Mouse (Mus musculus) neural tube, embryonic 11.5 days (tissue): ENCODE results near the gene Iyd. TPM values are rescaled to one million over a fixed set of nuclear protein-coding genes. Genes with fewer than 3 reads are reported as not detected.

Source experiments
- ATAC-seq: fragments of 200-750 bp; cut with Nextera tagmentation; 2 replicates; pipeline ENCODE4 v1.8.0; 2017; ENCODE audit warnings: moderate number of reproducible peaks, mild to moderate bottlenecking, moderate TSS enrichment, moderate library complexity; ENCODE audit not compliant: insufficient read depth, low FRiP score, low TSS enrichment
- DNase-seq: peaks from one replicate; pipeline ENCODE4 v3.0.0-alpha.2; 2015; ENCODE audit warnings: low spot score
- H3K27ac ChIP-seq: fragments of 300-500 bp; sonication (generic); 2 replicates; pipeline ENCODE4 v1.5.1; 2014; ENCODE audit warnings: low read depth, mild to moderate bottlenecking, low read length
- H3K27me3 ChIP-seq: fragments of 300-500 bp; sonication (generic); 2 replicates; pipeline ENCODE4 v1.6.1; 2014; ENCODE audit warnings: mild to moderate bottlenecking, low read length, mixed read lengths; ENCODE audit not compliant: control insufficient read depth, insufficient read depth
- H3K36me3 ChIP-seq: fragments of 300-500 bp; sonication (generic); 2 replicates; pipeline ENCODE4 v1.6.1; 2014; ENCODE audit warnings: mild to moderate bottlenecking, low read length, moderate library complexity, mixed read lengths; ENCODE audit not compliant: control insufficient read depth, insufficient read depth
- H3K4me1 ChIP-seq: fragments of 300-500 bp; sonication (generic); 2 replicates; pipeline ENCODE4 v1.6.1; 2014; ENCODE audit warnings: low read length, mixed read lengths; ENCODE audit not compliant: control insufficient read depth, insufficient read depth
- H3K4me2 ChIP-seq: fragments of 300-500 bp; sonication (generic); 2 replicates; pipeline ENCODE4 v1.6.1; 2014; ENCODE audit warnings: low read depth, mild to moderate bottlenecking, moderate library complexity
- H3K4me3 ChIP-seq: fragments of 300-500 bp; sonication (generic); 2 replicates; pipeline ENCODE4 v1.5.1; 2014; ENCODE audit warnings: low read depth, low read length
- H3K9ac ChIP-seq: fragments of 300-500 bp; sonication (generic); 2 replicates; pipeline ENCODE4 v1.6.1; 2014; ENCODE audit warnings: mild to moderate bottlenecking, low read length
- H3K9me3 ChIP-seq: fragments of 300-500 bp; sonication (generic); 2 replicates; pipeline ENCODE4 v1.6.1; 2016; ENCODE audit warnings: low read length; ENCODE audit not compliant: control insufficient read depth
- WGBS: fragments of 180-500 bp; shearing (Covaris S2); extraction: QIAGEN DNeasy Blood & Tissue Kit; methylation state at CpG from one replicate; pipeline ENCODE4 v1.1.7; 2014; 5-methylcytosine and 5-hydroxymethylcytosine counted together
- polyA plus RNA-seq: library from polyadenylated mRNA; unstranded; fragments of >200 nt; fragmentation: Nextera tagmentation; extraction: Ambion mirVana; gene quantifications from 2 replicates; pipeline ENCODE4 v1.2.1, GENCODE M21; 2014

Gene Iyd
- polyA plus RNA-seq, 1 experiment from 2014 or later = not detected

GRCm38 (mm10) chr10:3511401-3511800, 28.6 kb upstream of the Iyd start:
- no peak for ATAC-seq
- Histone ChIP-seq H3K4me3 (no peak overlapping the region), H3K9me3 (no peaks in the 10 kb centered on the region; the same call in 1 of the 2 replicates), H3K9ac (no peak overlapping the region), H3K4me2 (no peak overlapping the region), H3K27me3 (no peaks in the 10 kb centered on the region), H3K27ac (no peak overlapping the region), H3K36me3 (no peaks in the 10 kb centered on the region), H3K4me1 (no peaks in the 10 kb centered on the region)
- WGBS = 60% methylated on average over 3 of the region's 3 CpGs
- no peak for DNase-seq

DNA sequence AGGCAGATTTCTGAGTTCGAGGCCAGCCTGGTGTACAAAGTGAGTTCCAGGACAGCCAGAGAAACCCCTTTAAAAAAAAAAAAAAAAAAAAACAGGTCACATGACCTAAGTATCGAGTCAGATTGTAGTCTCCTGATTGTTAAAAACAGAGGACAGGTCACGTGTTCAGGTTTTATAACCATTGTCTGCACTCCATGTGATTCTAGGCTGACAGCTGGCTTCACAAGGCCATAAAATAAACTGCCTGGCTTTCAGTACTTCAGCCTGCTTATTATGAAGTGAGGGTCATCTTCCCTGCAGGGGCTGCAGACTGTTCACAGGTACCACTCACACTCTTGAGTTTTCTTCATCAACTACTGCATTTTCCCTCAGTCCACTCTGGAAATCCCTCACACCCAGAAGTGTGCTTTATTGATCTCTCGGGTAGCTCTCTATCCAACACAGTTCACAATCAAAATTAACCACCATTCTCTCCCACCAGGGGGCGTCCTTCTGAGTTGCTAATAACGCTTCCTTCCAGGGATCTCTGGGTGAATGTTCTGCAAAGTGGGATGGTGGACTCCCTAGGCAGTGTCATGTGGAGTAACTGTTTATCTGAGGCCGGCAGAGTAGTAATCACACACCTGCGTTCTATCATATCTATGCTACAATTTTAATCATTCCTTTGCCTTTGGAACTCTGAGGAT, 27.3 kb upstream of the Iyd start:
- Histone ChIP-seq H3K27me3 (no peaks in the 10 kb centered on the region), H3K4me1 (no peaks in the 10 kb centered on the region), H3K4me2 (no peak overlapping the region), H3K36me3 (no peaks in the 10 kb centered on the region), H3K4me3 (no peak overlapping the region), H3K9me3 (no peaks in the 10 kb centered on the region; the same call in 1 of the 2 replicates), H3K9ac (no peak overlapping the region), H3K27ac (no peak overlapping the region)
- ATAC-seq = no peak
- 76% methylated on average over 8 of the region's 8 CpGs for WGBS
- DNase-seq = no peak

GRCm38 (mm10) chr10:3513947-3514346, 26.1 kb upstream of the Iyd start:
- Histone ChIP-seq H3K4me3 (no peak overlapping the region), H3K9me3 (no peaks in the 10 kb centered on the region; the same call in 1 of the 2 replicates), H3K27me3 (no peaks in the 10 kb centered on the region), H3K9ac (no peak overlapping the region), H3K4me2 (no peak overlapping the region), H3K27ac (no peak overlapping the region), H3K4me1 (no peaks in the 10 kb centered on the region), H3K36me3 (no peaks in the 10 kb centered on the region)
- ATAC-seq (no peak), DNase-seq (no peak)
- WGBS = 76% methylated on average over 6 of the region's 6 CpGs

DNA sequence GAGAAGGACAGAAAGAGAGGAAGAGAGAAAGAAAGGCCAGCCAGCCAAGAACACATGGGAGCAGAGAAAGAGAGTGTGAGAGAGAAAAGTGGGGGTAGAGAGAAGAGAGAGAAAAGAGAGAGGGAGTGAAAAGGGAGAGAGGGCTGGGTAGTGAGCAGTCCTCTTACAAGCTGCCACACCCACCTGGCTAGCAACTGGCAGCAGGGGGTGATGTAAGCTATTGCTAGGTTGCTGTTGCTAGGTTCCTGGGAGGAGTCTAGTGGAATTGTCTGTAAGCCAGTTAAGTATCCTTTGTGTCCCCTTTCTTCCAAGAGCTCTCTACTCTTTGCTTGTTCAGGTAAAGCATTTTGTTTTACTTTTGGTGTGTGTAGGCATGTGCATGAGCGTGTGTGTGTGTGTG, 25.4 kb upstream of the Iyd start:
- Histone ChIP-seq H3K4me3 (no peak overlapping the region), H3K27ac (no peak overlapping the region), H3K9me3 (no peaks in the 10 kb centered on the region; the same call in 1 of the 2 replicates), H3K4me1 (no peaks in the 10 kb centered on the region), H3K27me3 (no peaks in the 10 kb centered on the region), H3K4me2 (no peak overlapping the region), H3K9ac (no peak overlapping the region), H3K36me3 (no peaks in the 10 kb centered on the region)
- WGBS = 100% methylated on average over 1 of the region's 1 CpGs
- ATAC-seq = no peak
- DNase-seq = no peak

GRCm38 (mm10) chr10:3516442-3516841, 23.6 kb upstream of the Iyd start:
- H3K27ac ChIP-seq = no peak overlapping the region
- H3K4me3 ChIP-seq = no peak overlapping the region
- no peak overlapping the region for H3K4me2 ChIP-seq
- no peaks in the 10 kb centered on the region for H3K27me3 ChIP-seq
- no peak for ATAC-seq
- H3K9ac ChIP-seq = no peak overlapping the region
- WGBS = 77% methylated on average over 6 of the region's 6 CpGs
- no peaks in the 10 kb centered on the region for H3K36me3 ChIP-seq
- DNase-seq = no peak
- no peaks in the 10 kb centered on the region for H3K4me1 ChIP-seq
- no peaks in the 10 kb centered on the region for H3K9me3 ChIP-seq

DNA sequence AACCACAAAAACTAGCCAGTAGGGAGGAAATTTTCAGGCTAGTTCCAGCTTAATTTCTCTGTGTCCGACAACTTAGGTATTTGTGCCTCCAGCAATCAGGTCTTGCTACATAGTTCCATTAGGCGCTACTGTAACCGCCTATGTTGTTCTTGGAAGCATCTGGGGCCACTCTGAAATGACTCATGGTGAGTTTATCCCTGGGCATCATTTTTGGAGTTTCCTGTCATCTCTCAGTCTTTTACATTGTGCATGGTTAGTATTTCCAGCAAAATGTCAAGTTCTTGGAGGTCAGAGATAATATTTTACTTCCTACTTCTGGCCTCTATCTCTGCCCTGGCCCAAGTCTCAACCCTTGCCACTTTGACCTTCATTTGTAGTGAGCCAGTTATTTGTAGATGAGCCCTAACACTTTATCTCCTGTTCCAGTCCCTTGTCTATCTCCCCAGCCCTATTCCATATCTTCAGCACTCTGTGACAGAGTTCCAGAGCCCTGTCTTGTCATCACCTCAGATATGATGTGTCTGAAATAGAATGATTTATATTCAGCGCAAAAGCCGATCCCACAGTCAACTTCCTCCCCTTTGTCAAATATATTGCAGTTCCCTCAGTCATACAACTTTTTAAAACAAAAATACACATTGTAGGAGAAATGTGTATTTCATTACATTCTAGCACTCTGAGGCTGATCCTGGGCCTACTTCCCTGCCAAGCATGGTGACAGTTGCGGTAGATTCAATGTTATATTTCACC, 16.8 kb upstream of the Iyd start:
- no peak overlapping the region for H3K4me2 ChIP-seq
- 92% methylated on average over 6 of the region's 6 CpGs for WGBS

GRCm38 (mm10) chr10:3524513-3524912, 15.5 kb upstream of the Iyd start:
- Histone ChIP-seq H3K27ac (no peak overlapping the region), H3K9me3 (no peaks in the 10 kb centered on the region), H3K4me3 (no peak overlapping the region), H3K4me2 (no peak overlapping the region), H3K27me3 (no peaks in the 10 kb centered on the region), H3K36me3 (no peaks in the 10 kb centered on the region), H3K9ac (no peak overlapping the region), H3K4me1 (no peaks in the 10 kb centered on the region)
- DNase-seq = no peak
- ATAC-seq = no peak
- WGBS = 79% methylated on average over 3 of the region's 3 CpGs

More for the DNA sequence above, 16.8 kb upstream of the Iyd start:
- no peaks in the 10 kb centered on the region for H3K36me3 ChIP-seq
- H3K27me3 ChIP-seq = no peaks in the 10 kb centered on the region
- H3K27ac ChIP-seq = no peak overlapping the region
- ATAC-seq = no peak
- H3K9ac ChIP-seq = no peak overlapping the region
- DNase-seq = no peak
- H3K4me1 ChIP-seq = no peaks in the 10 kb centered on the region
- H3K4me3 ChIP-seq = no peak overlapping the region
- H3K9me3 ChIP-seq = no peaks in the 10 kb centered on the region

GRCm38 (mm10) chr10:3525420-3526019, 14.5 kb upstream of the Iyd start:
- WGBS = 39% methylated on average over 2 of the region's 2 CpGs
- no peaks in the 10 kb centered on the region for H3K9me3 ChIP-seq

More at GRCm38 (mm10) chr10:3525420-3526019, 14.5 kb upstream of the Iyd start:
- Histone ChIP-seq H3K4me3 (no peak overlapping the region), H3K4me1 (no peaks in the 10 kb centered on the region), H3K27me3 (no peaks in the 10 kb centered on the region), H3K4me2 (no peak overlapping the region), H3K27ac (no peak overlapping the region), H3K36me3 (no peaks in the 10 kb centered on the region), H3K9ac (no peak overlapping the region)
- no peak for DNase-seq
- no peak for ATAC-seq
